In the genomic region with DNA sequence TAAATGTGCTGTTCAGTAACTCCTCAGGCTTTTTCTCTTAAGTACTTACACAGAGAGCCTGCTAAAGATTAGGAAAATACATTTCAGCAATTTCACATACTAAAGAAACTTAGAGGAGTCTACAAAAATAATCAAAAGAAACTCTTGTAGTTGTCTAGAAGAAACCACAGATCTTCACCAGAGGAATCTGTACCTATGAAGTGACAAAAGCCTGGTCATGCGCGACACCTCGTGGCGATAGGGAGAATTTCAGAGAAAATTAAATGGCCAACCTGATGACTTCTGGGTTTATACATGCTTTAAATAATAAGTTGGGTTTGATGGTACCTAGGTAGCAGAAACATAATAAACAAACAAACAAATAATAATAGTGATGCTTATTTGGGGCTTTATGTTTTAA, we compare ENCODE assay signal across 8 mouse cellular contexts.
A peak's percentile ranks its signal among the peaks of the same experiment; 100 is the strongest.
DNase-seq lines count a peak whose midpoint lies in the region; ATAC-seq and TF ChIP-seq lines count a peak whose summit lies in the region.

No protein-coding gene starts in this region.

- H3K9me3 ChIP-seq in lung, postnatal 0 days (ENCODE audit: low read length), result no peaks in the 10 kb centered on the region

- no peak overlapping the region for H3K4me2 ChIP-seq in lung, postnatal 0 days (replicated peaks; ENCODE audit: low read depth, low read length)

- ATAC-seq in lung, postnatal 0 days, result peak; percentile 37; the same call in 1 of the 2 replicates

- under 1% methylated on average over 4 of the region's 4 CpGs for WGBS in lung, postnatal 0 days

- no peak for TF ChIP-seq EP300 in lung, postnatal 0 days (IDR thresholded peaks at IDR 0.05)

- H3K27ac ChIP-seq in gastrocnemius, adult 2 months, result no peak overlapping the region
- no peak overlapping the region for H3K27ac ChIP-seq in lung, postnatal 0 days (ENCODE audit: low read length)

- no peaks in the 10 kb centered on the region for H3K27me3 ChIP-seq in lung, postnatal 0 days (replicated peaks; ENCODE audit: insufficient read depth, low read length)

- H3K36me3 ChIP-seq in lung, postnatal 0 days (ENCODE audit: insufficient read depth, low read length), result no peaks in the 10 kb centered on the region

- peak; percentile 77 for TF ChIP-seq CTCF in gastrocnemius, adult 2 months (IDR thresholded peaks at IDR 0.05)
- TF ChIP-seq CTCF in lung, postnatal 0 days (IDR thresholded peaks at IDR 0.05), result peak; percentile 79

- no peak overlapping the region for H3K4me3 ChIP-seq in gastrocnemius, adult 2 months
- no peak overlapping the region for H3K4me3 ChIP-seq in lung, postnatal 0 days (ENCODE audit: low read depth, low read length)

- no peaks in the 10 kb centered on the region for H3K4me1 ChIP-seq in lung, postnatal 0 days (ENCODE audit: insufficient read depth, low read depth, low read length)

- DNase-seq in gastrocnemius, adult 2 months, result peak; percentile 30
- no peak for DNase-seq in gastrocnemius, adult 8-10 months (ENCODE audit: low spot score in 2 of 2)
- DNase-seq in MEL-GATA-1-ER (ENCODE audit: extremely low read depth, low read depth), result peak; percentile 15
- peak; percentile 4 for DNase-seq in cerebellum, adult 9-11 months
- peak; percentile 8 to 40 for DNase-seq in frontal cortex, postnatal 10 days (ENCODE audit: low spot score in 2 of 2)
- DNase-seq in kidney, postnatal 36 days, result peak; percentile 44 to 68
- peak; percentile 74 for DNase-seq in lung, postnatal 0 days (ENCODE audit: low spot score)
- peak; percentile 9 to 29 for DNase-seq in right cerebral cortex, postnatal 36 days (ENCODE audit: low spot score in 2 of 2)

- intact Hi-C loops in gastrocnemius, adult 2 months (cut with DNase I), result loop anchor here (1.0 kb wide), 1 partner anchor 155 kb away; no protein-coding TSS in a partner anchor

- no peak overlapping the region for H3K9ac ChIP-seq in lung, postnatal 0 days (replicated peaks; ENCODE audit: low read depth)

Comparison
In these comparisons a context has a peak if more than half of its experiments do, and no peak if none do; other contexts are left out.
1. DNase-seq: peak in gastrocnemius, adult 2 months (single experiment), MEL-GATA-1-ER (single experiment), cerebellum, adult 9-11 months (single experiment), frontal cortex, postnatal 10 days (2 of 2), kidney, postnatal 36 days (2 of 2), lung, postnatal 0 days (single experiment) and right cerebral cortex, postnatal 36 days (2 of 2); none in gastrocnemius, adult 8-10 months (0 of 2).